Mouse (Mus musculus) cerebellum, postnatal 10 days (tissue): ENCODE data around the gene Lrrc36.

Source experiments
- DNase-seq, 2 experiments: peaks; one replicate each; pipeline ENCODE4 v3.0.0; 2021; ENCODE audit warnings: mixed read lengths in 2 of 2

Lrrc36 gene

GRCm38 (mm10) chr8:105468002-105468720, 54.8 kb downstream of the Lrrc36 start:
- DNase-seq: peak; percentile 84 to 88

- peak; percentile 86 to 87 for DNase-seq
These were observed 55.8 kb downstream of the Lrrc36 start for GRCm38 (mm10) chr8:105469041-105469695.

GRCm38 (mm10) chr8:105469816-105470215, 56.4 kb downstream of the Lrrc36 start:
- DNase-seq: peak in 1 of 2 experiments; percentile 28

GRCm38 (mm10) chr8:105470262-105470661, 56.9 kb downstream of the Lrrc36 start:
- peak in 1 of 2 experiments; percentile 35 for DNase-seq

GRCm38 (mm10) chr8:105470681-105471313, 57.4 kb downstream of the Lrrc36 start:
- no peak for DNase-seq

- DNase-seq: peak; percentile 95 to 97
These were observed 58.1 kb downstream of the Lrrc36 start, which contains the start of gene Tppp3 for GRCm38 (mm10) chr8:105471314-105472015. Gene Tppp3, minus strand, starts transcription at chr8:105471526.

GRCm38 (mm10) chr8:105472414-105472932, 59.1 kb downstream of the Lrrc36 start:
- DNase-seq: peak in 1 of 2 experiments; percentile 30

- peak in 1 of 2 experiments; percentile 45 for DNase-seq
These were observed 59.6 kb downstream of the Lrrc36 start for GRCm38 (mm10) chr8:105472983-105473382.

- DNase-seq: peak; percentile 65
These were observed 60.6 kb downstream of the Lrrc36 start for GRCm38 (mm10) chr8:105473816-105474606.

- no peak for DNase-seq
These were observed 61.3 kb downstream of the Lrrc36 start for GRCm38 (mm10) chr8:105474680-105475079.

GRCm38 (mm10) chr8:105475254-105475653, 61.9 kb downstream of the Lrrc36 start:
- DNase-seq: peak in 1 of 2 experiments; percentile 34

- DNase-seq: no peak
These were observed 62.4 kb downstream of the Lrrc36 start for GRCm38 (mm10) chr8:105475742-105476141.

GRCm38 (mm10) chr8:105476161-105476560, 62.8 kb downstream of the Lrrc36 start:
- no peak for DNase-seq

- DNase-seq: peak; percentile 89 to 90
These were observed 63.5 kb downstream of the Lrrc36 start for GRCm38 (mm10) chr8:105476628-105477413.

GRCm38 (mm10) chr8:105477792-105478191, 64.4 kb downstream of the Lrrc36 start:
- DNase-seq: no peak

GRCm38 (mm10) chr8:105481013-105481412, 67.6 kb downstream of the Lrrc36 start:
- DNase-seq: no peak

- peak; percentile 73 to 78 for DNase-seq
These were observed 68.1 kb downstream of the Lrrc36 start for GRCm38 (mm10) chr8:105481453-105481852.

- DNase-seq: no peak
These were observed 68.8 kb downstream of the Lrrc36 start for GRCm38 (mm10) chr8:105482123-105482522.

GRCm38 (mm10) chr8:105483212-105484029, 70.0 kb downstream of the Lrrc36 start:
- peak; percentile 79 to 82 for DNase-seq

GRCm38 (mm10) chr8:105484030-105484368, 70.6 kb downstream of the Lrrc36 start:
- no peak for DNase-seq
